37 mouse cellular contexts compared by ENCODE assay signal in the genomic region with DNA sequence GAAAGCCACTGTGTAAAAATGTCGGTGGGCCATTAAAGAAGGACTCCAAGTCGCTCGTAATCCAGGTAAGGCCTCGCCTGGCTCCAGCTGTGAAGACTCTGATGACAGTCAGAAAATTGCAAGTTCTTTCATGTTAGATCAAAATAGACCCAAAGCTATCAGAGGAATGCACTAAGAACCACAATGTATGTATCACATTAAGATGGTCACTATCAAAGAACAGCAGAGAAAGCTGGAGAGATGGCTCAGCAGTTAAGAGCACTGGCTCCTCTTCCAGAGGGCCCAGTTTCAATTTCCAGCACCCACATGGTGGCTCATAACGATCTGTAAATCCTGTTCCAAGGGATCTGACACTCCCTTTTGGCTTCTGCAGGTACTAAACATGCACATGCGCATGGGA. TPM values are rescaled to one million over a fixed set of nuclear protein-coding genes. Genes with fewer than 3 reads are reported as not detected.
DNase-seq lines count a peak whose midpoint lies in the region; ATAC-seq and TF ChIP-seq lines count a peak whose summit lies in the region.
"Had no signal": no experiment of that assay in that cellular context is flagged by ENCODE, and none has a peak within 500 bp of the region (broad histone marks: within the 10 kb centered on the region; RNA-seq: fewer than 3 reads in every experiment).

No protein-coding gene starts in this region.

- peak; percentile 36 for ATAC-seq in erythroid progenitor cell, adult 5-6 weeks (replicated peaks; ENCODE audit: low FRiP score, poor library complexity, severe bottlenecking)
- ATAC-seq in liver, embryonic 16.5 days (ENCODE audit: low read depth), result peak; percentile 66
- ATAC-seq: forebrain, embryonic 13.5 days; hindbrain, postnatal 0 days had no signal

- no peak overlapping the region for H3K4me3 ChIP-seq in liver, embryonic 16.5 days (ENCODE audit: low read depth, low read length)
- no peak overlapping the region for H3K4me3 ChIP-seq in embryonic facial prominence, embryonic 10.5 days
- H3K4me3 ChIP-seq in gastrocnemius, adult 2 months, result no peak overlapping the region
- H3K4me3 ChIP-seq: embryonic facial prominence, embryonic 13.5 days; forebrain, embryonic 13.5 days; hindbrain, embryonic 12.5 days; intestine, embryonic 15.5 days; midbrain, embryonic 12.5 days; myocyte; neural tube, embryonic 13.5 days; stomach, embryonic 15.5 days had no signal

- peaks cover 3% of the 10 kb centered on the region for H3K36me3 ChIP-seq in liver, embryonic 16.5 days (ENCODE audit: control insufficient read depth, insufficient read depth)
- peaks cover 61% of the 10 kb centered on the region for H3K36me3 ChIP-seq in embryonic facial prominence, embryonic 10.5 days (replicated peaks)

- peak overlapping the region; percentile 95 for H3K27ac ChIP-seq in liver, embryonic 16.5 days (ENCODE audit: low read length)
- H3K27ac ChIP-seq in embryonic facial prominence, embryonic 10.5 days (replicated peaks), result no peak overlapping the region
- no peak overlapping the region for H3K27ac ChIP-seq in gastrocnemius, adult 2 months
- H3K27ac ChIP-seq: embryonic facial prominence, embryonic 13.5 days; forebrain, embryonic 13.5 days; hindbrain, embryonic 12.5 days; hindbrain, postnatal 0 days; intestine, embryonic 15.5 days; kidney, postnatal 0 days; midbrain, embryonic 12.5 days; neural tube, embryonic 13.5 days; stomach, embryonic 15.5 days had no signal

- no peak overlapping the region for H3K9ac ChIP-seq in liver, embryonic 16.5 days (ENCODE audit: low read depth, low read length)
- H3K9ac ChIP-seq: embryonic facial prominence, embryonic 13.5 days; forebrain, embryonic 13.5 days; hindbrain, embryonic 12.5 days; intestine, embryonic 15.5 days; lung, embryonic 14.5 days; midbrain, embryonic 12.5 days; neural tube, embryonic 13.5 days; stomach, embryonic 15.5 days had no signal

- H3K27me3 ChIP-seq in liver, embryonic 16.5 days (ENCODE audit: control insufficient read depth, insufficient read depth, low read depth, low read length), result no peaks in the 10 kb centered on the region
- no peaks in the 10 kb centered on the region for H3K27me3 ChIP-seq in embryonic facial prominence, embryonic 10.5 days (replicated peaks; ENCODE audit: low read depth, poor library complexity, severe bottlenecking)
- H3K27me3 ChIP-seq: embryonic facial prominence, embryonic 13.5 days; forebrain, embryonic 13.5 days; hindbrain, embryonic 12.5 days; intestine, embryonic 15.5 days; midbrain, embryonic 12.5 days; neural tube, embryonic 13.5 days; stomach, embryonic 15.5 days had no signal

- intact Hi-C loops in gastrocnemius, adult 2 months (cut with DNase I), result no loop called here

- peak overlapping the region; percentile 52 for H3K4me2 ChIP-seq in liver, embryonic 16.5 days (ENCODE audit: low read depth, low read length)
- H3K4me2 ChIP-seq: embryonic facial prominence, embryonic 13.5 days; forebrain, embryonic 13.5 days; heart, embryonic 11.5 days; hindbrain, embryonic 12.5 days; intestine, embryonic 15.5 days; lung, embryonic 14.5 days; midbrain, embryonic 12.5 days; neural tube, embryonic 13.5 days; stomach, embryonic 15.5 days had no signal

- DNase-seq in spleen, adult 12 weeks (ENCODE audit: low spot score), result peak; percentile 18
- no peak for DNase-seq in spleen, postnatal 10 days (ENCODE audit: low spot score in 2 of 2)
- DNase-seq in thymus, postnatal 0 days (ENCODE audit: low spot score), result no peak
- DNase-seq in embryonic facial prominence, embryonic 10.5 days (ENCODE audit: low spot score), result no peak
- DNase-seq in gastrocnemius, adult 2 months, result no peak
- DNase-seq: adrenal gland, postnatal 25 days; cerebellum, adult 9-10 months; cerebellum, postnatal 36 days; embryo, embryonic 11 days; gastrocnemius, postnatal 36 days; heart, adult 18-20 months; heart, postnatal 36 days; kidney, adult 8-10 months; kidney, postnatal 4 days; layer of hippocampus, postnatal 36 days; left cerebral cortex, postnatal 4 days; lung, embryonic 14.5 days; lung, postnatal 14 days; thymus, postnatal 25 days had no signal

- no peak for TF ChIP-seq CTCF in gastrocnemius, adult 2 months (IDR thresholded peaks at IDR 0.05)

- peaks cover 40% of the 10 kb centered on the region for H3K4me1 ChIP-seq in liver, embryonic 16.5 days (ENCODE audit: control insufficient read depth, low read depth, low read length)
- H3K4me1 ChIP-seq in embryonic facial prominence, embryonic 10.5 days, result peaks cover 11% of the 10 kb centered on the region

- WGBS in liver, embryonic 16.5 days (ENCODE audit: insufficient replicate concordance), result 43% methylated on average over 6 of the region's 6 CpGs
- 89% methylated on average over 6 of the region's 6 CpGs for WGBS in embryonic facial prominence, embryonic 10.5 days

- no peaks in the 10 kb centered on the region for H3K9me3 ChIP-seq in liver, embryonic 16.5 days (replicated peaks; ENCODE audit: control insufficient read depth, low read length)
- H3K9me3 ChIP-seq in embryonic facial prominence, embryonic 10.5 days, result no peaks in the 10 kb centered on the region
- H3K9me3 ChIP-seq: embryonic facial prominence, embryonic 13.5 days; forebrain, embryonic 13.5 days; G1E; hindbrain, embryonic 12.5 days; intestine, embryonic 15.5 days; midbrain, embryonic 12.5 days; neural tube, embryonic 13.5 days; stomach, embryonic 15.5 days had no signal

RNA-seq across cellular contexts. Expression of gene Armc9, which starts 5.5 kb away (rescaled TPM):
- 13.7 and 24.3 TPM in 2 replicates for total RNA-seq in erythroid progenitor cell, adult 5-6 weeks (2015; ENCODE audit: low replicate concordance)
- 7.5 and 24.4 TPM in 2 replicates for total RNA-seq in erythroid progenitor cell, adult 5-6 weeks (2017; ENCODE audit: low replicate concordance)
- 8.4 and 10.6 TPM in 2 replicates for polyA plus RNA-seq in liver, embryonic 16.5 days (2015; fragmentation: Nextera tagmentation; extraction: Ambion mirVana)
- 9.7 and 10.3 TPM in 2 replicates for polyA plus RNA-seq in thymus, postnatal 0 days (2015; fragmentation: Nextera tagmentation; extraction: Ambion mirVana)
- 35.8 and 37.6 TPM in 2 replicates for polyA plus RNA-seq in embryonic facial prominence, embryonic 10.5 days (2016; fragmentation: Nextera tagmentation; extraction: Ambion mirVana)
- 1 to 10 TPM; 2.0 to 2.1 TPM for total RNA-seq in gastrocnemius, adult 2 months (2021)

RNA-seq across cellular contexts. Expression of gene Gm21972, which starts 26.6 kb away (rescaled TPM):
- 17.7 and 34.8 TPM in 2 replicates for total RNA-seq in erythroid progenitor cell, adult 5-6 weeks (2015; ENCODE audit: low replicate concordance)
- total RNA-seq in erythroid progenitor cell, adult 5-6 weeks (2017; ENCODE audit: low replicate concordance), result 9.0 TPM in 1 of 2 replicates, not detected in the other
- 0.14 TPM in 1 of 2 replicates, not detected in the other for polyA plus RNA-seq in liver, embryonic 16.5 days (2015; fragmentation: Nextera tagmentation; extraction: Ambion mirVana)
- 0.34 and 0.45 TPM in 2 replicates for polyA plus RNA-seq in thymus, postnatal 0 days (2015; fragmentation: Nextera tagmentation; extraction: Ambion mirVana)
- 0.44 TPM in 1 of 2 replicates, not detected in the other for polyA plus RNA-seq in embryonic facial prominence, embryonic 10.5 days (2016; fragmentation: Nextera tagmentation; extraction: Ambion mirVana)
- total RNA-seq in gastrocnemius, adult 2 months (2021), result under 1 TPM in 1 of 2 experiments, not detected in 1; 0.97 TPM
- polyA plus RNA-seq: embryonic facial prominence, embryonic 13.5 days; heart, embryonic 11.5 days; heart, embryonic 16.5 days; intestine, embryonic 15.5 days; kidney, postnatal 0 days; lung, embryonic 14.5 days; midbrain, embryonic 12.5 days; neural tube, embryonic 13.5 days; stomach, embryonic 15.5 days had no signal

RNA-seq across cellular contexts. Expression of gene Htr2b, which starts 48.3 kb away (rescaled TPM):
- not detected in 2 replicates for total RNA-seq in erythroid progenitor cell, adult 5-6 weeks (2015; ENCODE audit: low replicate concordance)
- total RNA-seq in erythroid progenitor cell, adult 5-6 weeks (2017; ENCODE audit: low replicate concordance), result 0.51 TPM in 1 of 2 replicates, not detected in the other
- polyA plus RNA-seq in liver, embryonic 16.5 days (2015; fragmentation: Nextera tagmentation; extraction: Ambion mirVana), result 0.06 and 0.18 TPM in 2 replicates
- 0.13 and 0.19 TPM in 2 replicates for polyA plus RNA-seq in thymus, postnatal 0 days (2015; fragmentation: Nextera tagmentation; extraction: Ambion mirVana)
- 0.18 and 0.71 TPM in 2 replicates for polyA plus RNA-seq in embryonic facial prominence, embryonic 10.5 days (2016; fragmentation: Nextera tagmentation; extraction: Ambion mirVana)
- total RNA-seq in gastrocnemius, adult 2 months (2021), result not detected
- total RNA-seq: hindbrain, postnatal 0 days; layer of hippocampus, postnatal 36 days; left cerebral cortex, postnatal 4 days; megakaryocyte, adult 5-6 weeks; midbrain, postnatal 0 days had no signal
- polyA plus RNA-seq: brain, embryonic 14.5 days; G1E had no signal
